Mouse (Mus musculus): ENCODE measurements at regions not wholly inside any gene's neighbourhood (a gene's known extent, or its start where the extent isn't known, plus 50 kb on each side); places are given as distances from the start of the nearest gene placed in this dataset.

DNA sequence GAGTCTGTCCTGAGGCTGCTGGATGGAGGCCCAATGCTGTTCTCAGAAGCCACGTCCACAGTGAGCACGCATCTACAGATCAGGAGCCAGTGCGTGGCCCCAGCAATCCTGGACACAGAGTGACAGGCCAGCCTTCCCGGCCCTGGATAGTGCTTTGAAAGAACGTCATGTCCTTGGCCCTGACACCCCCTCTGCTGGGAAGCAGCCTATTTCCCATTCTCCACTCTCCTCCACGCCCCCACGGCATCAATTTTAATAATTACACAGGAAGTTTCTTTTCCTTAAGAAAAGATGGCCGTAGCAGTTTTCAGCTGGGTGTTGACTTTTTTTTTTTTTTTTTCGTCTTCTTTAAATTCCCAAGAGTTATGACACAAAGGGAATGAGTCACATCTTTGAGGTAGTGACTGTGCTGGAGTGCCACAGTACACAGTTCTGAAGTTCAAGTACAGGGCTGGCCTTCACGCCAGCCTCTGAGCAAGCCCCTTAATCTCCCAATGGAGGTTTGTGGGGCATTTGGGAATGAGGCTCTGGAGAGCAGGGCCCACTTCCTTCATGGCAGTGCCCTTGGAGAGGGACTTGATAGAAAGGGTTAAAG lies 1280.1 kb upstream of the A1bg start:
- peak; percentile 23 to 47 for DNase-seq

DNA sequence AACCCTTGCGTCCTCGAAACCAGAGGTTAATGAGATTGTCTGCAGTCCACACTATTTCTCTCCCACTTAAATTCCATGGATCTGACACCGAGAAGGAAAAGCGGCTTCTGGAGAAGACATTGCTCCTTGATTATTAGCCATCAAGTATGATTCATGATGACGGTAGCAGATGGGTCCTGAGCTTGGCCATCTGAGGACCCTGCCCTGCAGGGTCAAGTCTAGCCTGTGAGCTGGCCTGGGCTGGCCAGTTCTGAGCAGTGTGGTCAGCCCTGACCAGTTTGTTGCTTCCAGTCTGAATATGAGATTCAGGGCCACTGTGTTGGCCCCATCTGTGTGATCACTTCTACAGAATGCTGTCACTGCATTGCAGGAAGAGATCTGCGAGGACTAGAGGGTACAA lies 1275.9 kb upstream of the A1bg start:
- no peak for DNase-seq

- no peak for DNase-seq
These were observed 1275.4 kb upstream of the A1bg start for GRCm38 (mm10) chr15:62198194-62198593.

DNA sequence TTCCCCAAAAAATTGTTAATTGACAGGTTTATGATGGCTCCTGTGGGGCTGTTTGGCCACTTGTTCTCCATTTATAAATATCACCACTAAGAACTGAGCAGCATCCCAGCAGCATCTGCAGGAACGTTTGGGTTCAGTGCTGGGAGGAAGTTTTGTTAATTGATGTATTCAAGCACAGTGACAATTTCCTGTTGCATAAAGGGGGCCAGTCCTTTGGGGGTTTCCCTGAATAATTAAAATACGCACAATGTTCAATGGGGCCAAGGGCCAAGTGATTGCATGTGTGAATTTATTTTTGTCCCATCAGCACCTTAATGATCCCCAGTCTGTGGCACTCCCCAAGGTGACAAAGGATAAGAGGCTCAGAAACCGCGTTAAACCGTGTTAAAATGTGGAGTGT lies 1272.6 kb upstream of the A1bg start:
- no peak for DNase-seq

DNA sequence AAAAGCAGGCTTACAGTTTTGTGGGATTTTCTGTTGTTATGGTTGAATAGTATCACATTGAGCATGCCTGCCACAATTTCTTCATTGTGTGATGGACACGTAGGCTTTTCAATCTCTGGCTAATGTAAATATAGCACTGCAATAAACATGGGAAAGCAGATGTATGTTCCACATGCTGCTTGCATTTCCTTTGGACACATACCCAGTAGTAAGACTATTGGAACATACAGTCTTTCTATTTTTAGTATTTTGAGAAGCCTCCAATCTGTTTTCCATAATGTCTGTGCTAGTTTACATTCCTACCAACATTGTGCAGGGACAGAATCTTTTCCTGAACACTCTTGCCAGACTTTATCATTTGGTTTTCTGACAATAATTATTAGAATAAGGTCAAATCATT lies 1269.9 kb upstream of the A1bg start:
- no peak for DNase-seq

DNA sequence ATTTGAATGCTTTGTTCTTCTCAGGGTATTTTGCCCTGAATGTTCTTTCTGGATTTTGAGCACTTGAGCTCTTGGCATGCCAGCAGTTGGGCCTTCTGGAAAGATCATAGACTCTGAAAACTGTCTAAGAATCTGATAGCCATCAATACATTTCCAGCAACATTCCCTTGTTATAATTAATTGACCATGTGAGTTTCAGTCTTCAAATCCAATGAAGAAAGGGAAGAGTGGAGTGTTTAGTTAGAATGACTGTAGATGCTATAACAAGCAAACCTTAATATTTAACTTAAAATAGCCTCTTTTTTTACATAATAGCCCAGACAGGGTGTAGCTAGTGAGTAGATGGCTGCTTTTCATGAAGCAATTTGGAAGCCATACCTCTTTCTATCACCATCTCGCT lies 1268.8 kb upstream of the A1bg start:
- DNase-seq = no peak

DNA sequence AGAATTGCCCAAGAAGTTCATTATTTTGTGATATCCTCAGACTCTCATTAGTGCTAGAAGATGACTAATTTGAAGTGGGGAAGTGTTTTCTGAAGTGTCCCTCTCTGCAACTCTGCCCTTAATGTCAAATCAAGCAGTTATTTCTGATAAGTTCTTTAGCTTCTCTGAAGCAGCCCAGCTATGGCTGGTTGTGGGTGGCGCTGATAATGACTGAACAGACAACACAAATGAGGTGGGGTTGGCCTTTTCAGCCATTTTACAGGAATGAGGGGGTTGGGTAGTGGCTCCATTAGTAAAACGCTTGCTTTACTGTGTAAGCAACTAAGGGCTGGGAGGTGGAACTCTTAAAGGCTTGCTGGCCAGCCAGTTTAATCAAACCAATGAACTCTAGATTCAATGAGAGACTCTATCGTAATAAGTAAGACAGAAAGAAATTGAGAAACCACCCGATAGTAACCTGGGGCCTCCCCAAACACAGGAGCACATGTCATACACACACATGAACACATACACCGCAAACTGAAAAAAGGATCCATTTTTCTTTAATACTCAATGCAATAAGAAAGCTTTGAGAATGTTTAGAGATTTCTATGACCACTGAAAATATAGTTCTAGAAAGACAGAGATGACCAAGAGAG lies 1268.3 kb upstream of the A1bg start:
- DNase-seq = no peak

- DNase-seq = no peak
These were observed 1267.6 kb upstream of the A1bg start for GRCm38 (mm10) chr15:62190224-62190910.

DNA sequence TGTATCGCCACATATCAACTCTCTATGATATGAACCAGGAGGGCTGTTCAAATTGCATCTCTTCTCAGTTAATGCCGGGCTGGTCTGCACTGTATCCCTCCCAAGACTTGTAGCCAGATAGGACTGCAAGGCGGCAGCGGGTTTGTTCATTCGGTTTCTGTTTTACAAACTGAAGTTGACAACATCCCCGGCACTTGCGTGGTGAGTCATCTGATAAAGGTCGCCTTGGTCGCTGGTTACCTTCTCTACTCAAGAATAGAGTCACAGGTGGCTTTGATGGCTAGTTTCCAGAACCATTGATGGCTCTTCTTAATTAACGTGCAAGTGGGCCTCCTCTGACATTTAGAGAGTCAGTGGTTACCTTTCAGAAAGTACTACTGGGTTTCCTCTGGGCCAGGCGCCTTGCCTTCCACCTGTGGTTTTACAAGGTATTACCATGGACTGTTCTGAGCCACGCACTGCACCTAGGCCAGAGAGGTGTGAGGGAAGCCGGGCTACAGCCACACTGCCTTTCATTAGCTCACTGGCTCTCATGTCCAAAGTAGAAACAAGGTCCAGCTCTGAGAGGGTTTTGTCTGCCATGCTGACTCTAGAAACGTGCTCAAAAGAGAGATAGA lies 1266.9 kb upstream of the A1bg start:
- no peak for DNase-seq

- DNase-seq = no peak
These were observed 1263.7 kb upstream of the A1bg start for GRCm38 (mm10) chr15:62186548-62186947.

DNA sequence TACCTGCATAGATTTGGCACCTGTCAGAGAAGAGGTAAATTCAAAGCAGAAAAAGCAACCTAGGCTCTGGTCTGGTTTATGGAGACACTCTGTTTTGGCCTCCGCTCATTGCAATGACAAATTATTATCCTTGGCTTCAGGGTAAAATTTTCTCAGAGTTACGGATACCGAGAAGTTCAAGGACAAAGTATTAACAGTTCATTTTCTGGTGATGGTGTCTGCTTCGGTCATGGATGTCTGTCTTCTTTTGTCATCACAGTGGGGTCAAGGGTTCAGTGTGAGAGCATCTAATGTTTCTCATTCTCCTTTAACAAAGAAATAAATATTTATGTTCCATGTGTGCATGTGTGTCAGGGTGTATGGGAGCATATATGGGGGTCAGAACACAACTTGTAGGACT lies 1261.0 kb upstream of the A1bg start:
- no peak for DNase-seq

GRCm38 (mm10) chr15:62181454-62181910 lies 1258.7 kb upstream of the A1bg start:
- DNase-seq = no peak

- no peak for DNase-seq
These were observed 1257.9 kb upstream of the A1bg start for GRCm38 (mm10) chr15:62180718-62181117.

- DNase-seq = no peak
These were observed 1257.0 kb upstream of the A1bg start for GRCm38 (mm10) chr15:62179801-62180200.

DNA sequence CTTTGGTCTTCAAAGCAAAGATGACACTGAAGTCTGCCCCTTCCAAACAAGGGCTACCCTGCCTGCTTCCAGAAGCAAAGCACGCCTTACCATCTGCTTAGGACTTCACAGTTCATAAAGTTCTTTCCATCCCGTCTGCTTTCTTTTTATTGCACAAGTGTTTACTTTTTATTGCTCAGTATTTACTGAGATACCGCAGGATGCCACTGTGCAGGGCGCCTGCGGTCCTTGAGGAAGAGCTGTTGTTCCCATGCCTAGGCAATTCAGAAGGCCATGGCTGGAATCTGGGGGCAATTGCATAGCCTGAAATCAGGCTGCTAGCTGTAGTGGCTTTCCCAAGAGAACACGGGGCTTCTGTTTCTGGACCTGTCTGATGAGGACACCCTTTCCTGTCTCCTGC lies 1255.8 kb upstream of the A1bg start:
- DNase-seq = no peak

- DNase-seq = no peak
These were observed 1255.1 kb upstream of the A1bg start for GRCm38 (mm10) chr15:62177768-62178410.

DNA sequence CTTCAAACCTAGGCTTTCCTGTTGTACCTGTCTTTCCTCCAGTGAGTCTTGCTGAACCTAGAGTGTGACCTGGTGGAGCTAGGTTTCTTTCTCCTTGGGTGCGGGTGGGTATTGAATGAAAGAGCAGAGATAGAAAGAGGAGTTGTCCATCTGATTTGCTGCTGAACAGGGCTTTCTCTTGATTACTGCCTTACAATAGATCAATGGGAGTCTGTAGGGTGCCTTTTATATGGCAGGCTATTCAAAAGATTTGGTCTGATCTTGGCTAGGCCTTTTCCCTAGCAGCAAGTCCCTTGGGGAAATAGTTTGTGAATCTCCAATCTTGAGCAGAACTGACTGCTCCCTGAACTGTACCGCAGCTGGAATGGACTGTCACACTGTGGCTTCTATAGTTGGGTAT lies 1253.3 kb upstream of the A1bg start:
- no peak for DNase-seq

DNA sequence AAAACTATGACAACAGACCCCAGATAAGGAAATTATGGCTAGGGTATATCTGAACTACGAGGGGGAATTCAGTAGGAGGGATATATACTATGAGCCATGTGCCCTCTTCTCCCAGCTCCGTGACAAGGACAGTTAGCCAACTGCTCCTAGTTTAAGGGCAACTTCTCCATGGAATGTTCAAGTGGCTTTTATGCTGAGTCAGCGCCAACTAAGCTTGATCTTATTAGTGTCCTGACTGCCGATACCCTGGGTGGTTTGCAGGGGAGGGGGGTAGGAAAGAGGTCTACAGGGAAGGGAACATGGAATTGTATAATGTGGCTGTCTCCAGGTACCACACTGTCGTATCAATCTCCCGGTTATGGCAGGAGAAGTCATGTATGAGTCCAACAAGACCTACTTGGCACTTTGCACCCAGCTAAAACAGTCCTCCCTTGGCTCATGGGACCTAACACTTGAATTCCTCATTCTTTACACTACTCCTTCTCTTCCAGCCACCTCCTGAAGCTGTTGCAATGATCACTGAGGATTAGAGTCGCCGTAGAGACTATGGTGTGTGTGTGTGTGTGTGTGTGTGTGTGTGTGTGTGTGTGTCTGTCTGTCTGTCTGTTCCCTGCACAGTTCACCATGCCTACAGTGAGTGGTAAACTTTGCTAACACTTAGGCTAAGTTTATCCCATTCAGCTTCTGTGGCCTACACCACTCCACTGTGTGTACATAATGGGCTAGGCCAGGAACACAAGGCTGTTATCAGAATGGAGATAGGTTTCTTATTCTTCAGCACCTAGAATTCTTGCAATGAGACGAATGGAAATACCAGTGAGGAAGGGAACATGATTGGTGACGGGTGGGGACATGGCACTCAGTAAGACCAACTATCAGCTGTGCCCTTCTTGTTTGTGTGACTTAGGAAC lies 1251.1 kb upstream of the A1bg start:
- DNase-seq = no peak

DNA sequence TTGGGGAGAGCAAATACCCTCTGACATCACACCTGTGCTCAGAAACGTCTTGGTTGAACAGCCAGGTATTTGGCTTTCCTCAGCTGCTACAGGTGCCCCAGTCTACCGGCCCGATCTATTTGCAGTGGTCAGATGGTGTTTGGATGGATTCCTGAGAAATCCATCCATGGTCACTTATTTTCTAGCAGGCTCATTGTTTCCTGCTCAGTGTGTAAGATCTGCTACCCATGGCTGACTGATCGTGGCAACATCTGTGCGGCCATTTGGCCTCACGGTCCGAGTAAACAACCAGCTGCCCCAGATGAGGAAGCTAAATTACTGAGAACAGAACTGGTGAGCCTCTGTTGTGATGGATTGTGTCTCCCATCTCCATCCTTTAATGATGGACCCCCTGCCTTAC lies 1248.8 kb upstream of the A1bg start:
- no peak for DNase-seq

DNA sequence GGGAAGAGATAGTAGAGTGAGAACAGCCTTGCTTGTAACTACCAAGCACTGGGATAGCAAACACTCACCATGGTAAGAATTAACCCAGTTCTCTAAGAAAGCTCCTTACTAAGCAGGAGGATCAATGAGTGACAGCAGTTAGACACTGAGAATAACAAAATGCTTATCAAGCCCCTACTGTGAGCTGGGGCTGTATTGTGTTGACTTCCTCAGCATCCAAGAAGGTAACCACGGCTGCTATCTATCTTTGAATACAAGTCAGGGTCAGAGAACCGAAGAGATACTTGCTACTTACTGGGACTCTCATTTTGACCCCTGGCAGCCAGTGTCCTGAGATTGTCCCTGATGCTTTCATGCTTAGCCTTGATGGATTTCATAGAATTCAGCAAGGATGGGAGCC lies 1248.4 kb upstream of the A1bg start:
- DNase-seq = no peak

GRCm38 (mm10) chr15:62170337-62170736 lies 1247.5 kb upstream of the A1bg start:
- DNase-seq = no peak

- DNase-seq = no peak
These were observed 1246.8 kb upstream of the A1bg start for GRCm38 (mm10) chr15:62169591-62170019.
